Mouse (Mus musculus) urinary bladder, postnatal 25 days (tissue): Measurements from ENCODE around the gene Slc39a5.
A peak's percentile ranks its signal among the peaks of the same experiment; 100 is the strongest.

Experiments used
- DNase-seq: peaks from one replicate; pipeline ENCODE4 v3.0.0; 2022; ENCODE audit warnings: low spot score

The Slc39a5 gene

DNA sequence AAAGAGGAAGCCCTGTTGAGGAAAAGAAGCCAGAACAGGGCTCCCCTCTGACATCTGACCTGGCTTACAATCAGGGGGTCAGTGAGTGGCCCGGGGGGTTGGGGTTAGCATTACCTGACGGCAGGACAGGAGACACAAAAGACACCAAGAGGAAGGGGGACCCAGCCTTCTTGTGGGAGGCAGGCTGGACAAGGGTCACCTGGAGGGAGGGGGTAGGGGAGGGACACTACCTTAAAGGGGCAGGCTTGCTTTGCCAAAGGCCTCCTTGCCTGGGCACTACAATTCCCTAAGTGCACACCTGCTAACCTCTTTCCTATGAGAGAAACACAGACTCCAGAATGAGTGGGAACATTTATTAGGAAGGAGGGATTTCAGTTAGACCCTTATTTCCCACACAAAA lies at the start of gene Slc39a5:
Gene Slc39a5 (minus strand): TSS at position 174 of the 400 bp plus-strand sequence.
- DNase-seq: no peak

DNA sequence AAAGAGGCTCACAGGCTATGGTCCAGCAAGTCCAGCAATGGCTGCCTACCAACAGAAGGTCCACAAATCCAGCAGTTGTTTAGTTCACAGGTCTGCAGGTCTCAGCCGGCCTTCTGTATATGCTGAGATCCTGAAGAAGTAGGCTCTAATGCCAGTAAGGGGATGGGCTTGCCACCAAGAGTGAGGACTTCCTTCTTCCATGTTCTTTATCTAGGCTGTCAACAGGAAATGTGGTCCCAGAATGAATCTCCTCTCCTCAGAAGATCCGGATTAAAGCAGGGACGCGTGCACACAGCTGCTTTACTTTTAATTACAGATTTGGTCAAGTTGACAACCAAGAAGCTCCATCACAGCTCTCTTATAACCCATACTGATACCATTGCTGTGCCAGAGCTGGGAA lies 44.4 kb upstream of the Slc39a5 start:
- no peak for DNase-seq

- DNase-seq: no peak
These were observed 43.3 kb upstream of the Slc39a5 start for GRCm38 (mm10) chr10:128444354-128444753.

DNA sequence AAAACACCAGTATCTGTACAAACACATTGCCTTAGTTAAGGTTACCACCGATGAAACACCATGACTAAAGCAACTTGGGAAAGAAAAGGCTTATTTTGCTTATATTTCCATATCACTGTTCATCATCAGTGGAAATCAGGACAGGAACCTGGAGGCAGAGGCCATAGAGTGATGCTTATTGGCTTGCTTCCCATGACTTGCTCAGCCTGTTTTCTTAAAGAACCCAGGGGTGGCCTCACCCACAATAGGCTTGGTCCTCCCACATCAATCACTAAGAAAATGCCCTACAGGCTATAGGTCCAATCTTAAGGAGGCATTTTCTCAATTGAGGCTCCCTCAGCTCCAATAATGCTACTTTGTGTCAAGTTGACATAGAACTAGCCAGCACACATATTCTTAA lies 41.7 kb upstream of the Slc39a5 start:
- no peak for DNase-seq

GRCm38 (mm10) chr10:128441324-128442119 lies 40.5 kb upstream of the Slc39a5 start:
- DNase-seq: no peak

DNA sequence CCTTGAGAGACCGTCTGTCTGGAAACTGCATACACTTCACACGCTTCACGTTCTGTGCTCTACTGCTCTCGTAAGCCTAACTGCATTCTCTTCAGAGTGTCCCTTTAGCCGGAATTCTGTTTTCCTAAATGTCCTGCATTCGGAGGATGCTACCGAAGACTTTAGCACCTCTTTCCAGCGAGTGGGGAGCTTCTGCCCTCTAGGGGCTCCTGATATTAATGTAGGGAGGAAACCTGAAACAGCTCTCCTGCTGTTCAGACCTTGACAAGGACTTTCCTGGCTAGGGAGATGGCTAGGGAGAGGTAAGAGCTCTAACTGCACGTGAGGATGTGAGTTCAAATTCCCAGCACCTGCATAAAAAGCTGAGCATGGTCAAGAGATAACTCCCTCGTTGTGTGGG lies 39.4 kb upstream of the Slc39a5 start:
- DNase-seq: no peak

DNA sequence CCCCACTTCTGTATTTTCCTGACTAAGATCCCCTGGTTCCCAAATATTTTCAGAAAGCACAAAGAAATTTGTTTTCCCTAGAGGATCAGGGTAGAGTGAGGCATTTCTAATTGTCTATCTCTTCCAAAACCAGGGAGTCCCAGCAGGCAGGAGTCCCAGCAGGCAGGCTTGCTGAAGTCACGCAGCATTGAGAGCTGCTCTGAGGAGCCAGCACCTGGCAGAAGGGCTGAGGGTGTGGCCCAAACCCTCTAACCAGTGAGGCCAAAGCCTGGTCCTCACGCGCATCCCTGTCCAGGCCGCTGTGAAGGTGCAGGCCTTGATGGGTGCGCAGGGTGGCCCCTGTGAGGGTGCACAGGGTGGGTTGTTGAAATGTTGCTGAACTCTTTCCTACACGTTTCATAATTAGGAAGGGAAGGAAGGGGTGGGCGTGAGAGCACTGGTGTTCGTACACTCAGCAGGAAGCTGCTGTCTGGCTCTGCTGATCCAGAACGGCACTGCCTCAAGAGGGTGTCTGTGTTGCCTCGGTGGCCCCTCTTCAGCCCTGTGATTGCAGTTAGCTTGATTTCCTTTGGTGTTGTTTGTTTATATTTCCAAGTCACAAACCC lies 37.7 kb upstream of the Slc39a5 start:
- DNase-seq: no peak

DNA sequence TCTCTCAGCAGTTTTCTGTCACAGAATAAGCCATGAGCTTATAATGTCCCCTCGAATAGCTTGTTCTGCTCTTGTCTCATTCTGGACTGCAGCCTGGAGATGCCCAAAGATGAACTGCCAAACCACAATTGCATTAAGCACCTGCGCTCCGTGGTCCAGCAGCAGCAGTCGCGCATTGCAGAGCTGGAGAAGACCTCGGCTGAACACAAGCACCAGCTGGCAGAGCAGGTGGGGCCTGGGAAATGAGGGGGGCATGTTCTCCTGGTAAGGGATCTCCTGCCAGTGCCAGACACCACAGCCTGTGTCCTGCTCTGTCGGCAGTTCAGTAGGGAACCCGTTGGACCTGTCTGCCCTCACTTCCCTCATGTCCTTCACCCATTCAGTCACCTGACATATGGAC lies 35.3 kb upstream of the Slc39a5 start:
- no peak for DNase-seq

- DNase-seq: no peak
These were observed 34.8 kb upstream of the Slc39a5 start for GRCm38 (mm10) chr10:128435873-128436272.

- DNase-seq: no peak
These were observed 34.3 kb upstream of the Slc39a5 start for GRCm38 (mm10) chr10:128435186-128435823.

DNA sequence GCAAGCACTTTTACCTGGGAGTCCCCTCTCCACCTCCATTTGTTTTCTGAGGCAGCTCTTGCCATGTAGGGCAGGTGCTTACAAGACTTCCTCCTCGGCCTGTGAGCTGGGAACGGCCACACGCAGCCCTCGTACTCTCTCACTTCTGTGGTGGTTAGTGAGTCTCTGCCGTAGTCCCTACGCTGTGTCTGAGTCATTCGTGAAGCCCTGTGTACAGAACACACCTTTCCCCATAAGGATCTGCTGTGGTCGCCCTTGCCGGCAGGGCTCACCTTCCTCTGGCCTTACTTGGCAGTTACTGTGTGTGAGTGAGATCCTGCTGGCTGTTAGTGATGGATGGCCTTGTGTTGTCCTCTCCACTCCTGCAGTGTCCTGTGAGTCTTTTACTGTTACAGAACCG lies 33.7 kb upstream of the Slc39a5 start:
- no peak for DNase-seq

DNA sequence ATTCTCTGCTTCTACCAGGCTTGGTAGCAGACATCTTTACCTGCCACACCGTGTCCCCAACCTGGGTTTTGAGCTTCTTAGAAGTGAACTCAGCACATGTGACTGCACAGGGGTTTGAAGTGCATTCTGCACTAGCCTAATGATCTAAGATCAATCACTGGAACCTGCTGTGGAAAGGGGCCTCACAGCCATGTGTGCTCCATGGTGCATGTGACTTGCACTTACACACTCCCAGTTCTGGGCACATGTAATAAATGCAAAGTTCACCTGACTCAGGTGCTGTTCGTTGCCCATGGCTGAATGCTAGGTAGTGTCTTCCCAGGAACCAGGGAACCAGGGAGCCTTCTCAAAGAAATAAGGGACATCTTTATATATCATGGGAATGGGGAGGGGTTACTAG lies 32.4 kb upstream of the Slc39a5 start:
- no peak for DNase-seq

- no peak for DNase-seq
These were observed 28.4 kb upstream of the Slc39a5 start for GRCm38 (mm10) chr10:128429454-128429853.

DNA sequence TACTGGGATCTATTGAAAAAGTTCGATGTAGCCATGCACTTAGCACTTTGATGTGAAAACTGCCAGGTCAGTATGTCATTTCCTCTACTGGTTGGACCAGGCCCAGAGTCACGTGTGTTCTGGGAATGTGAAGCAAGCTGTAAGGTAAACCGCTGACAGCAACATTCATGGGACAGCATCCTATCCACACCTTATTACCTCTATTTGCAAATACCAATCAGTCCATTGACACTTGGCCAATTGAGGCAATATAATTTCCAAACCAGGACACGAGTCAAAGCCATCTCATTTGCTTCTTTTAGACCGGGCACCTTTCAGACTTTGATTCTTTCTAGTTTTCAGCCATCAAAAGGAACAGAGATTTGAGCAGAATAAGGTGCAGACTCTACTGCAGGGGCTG lies 28.0 kb upstream of the Slc39a5 start:
- DNase-seq: no peak

DNA sequence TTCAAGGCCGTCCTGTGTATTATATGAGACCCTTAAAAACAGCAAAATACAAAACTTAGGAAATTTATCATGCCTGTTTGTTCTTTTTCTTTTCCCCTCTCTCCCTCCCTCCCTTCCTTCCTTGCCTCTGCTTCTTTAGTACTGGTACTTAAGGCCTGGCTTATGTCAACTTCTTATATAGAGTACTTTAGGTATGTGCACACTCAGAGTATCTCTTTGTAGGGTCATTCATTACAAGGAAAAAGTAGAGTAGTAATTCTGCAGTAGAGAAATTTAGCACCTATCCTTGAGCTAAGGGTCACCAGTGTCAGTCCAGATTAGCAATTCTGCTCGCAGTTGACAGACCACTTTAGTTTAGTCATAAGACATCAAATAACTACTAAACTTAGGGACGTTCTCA lies 24.2 kb upstream of the Slc39a5 start:
- no peak for DNase-seq

- DNase-seq: no peak
These were observed 23.6 kb upstream of the Slc39a5 start for GRCm38 (mm10) chr10:128424604-128425003.

DNA sequence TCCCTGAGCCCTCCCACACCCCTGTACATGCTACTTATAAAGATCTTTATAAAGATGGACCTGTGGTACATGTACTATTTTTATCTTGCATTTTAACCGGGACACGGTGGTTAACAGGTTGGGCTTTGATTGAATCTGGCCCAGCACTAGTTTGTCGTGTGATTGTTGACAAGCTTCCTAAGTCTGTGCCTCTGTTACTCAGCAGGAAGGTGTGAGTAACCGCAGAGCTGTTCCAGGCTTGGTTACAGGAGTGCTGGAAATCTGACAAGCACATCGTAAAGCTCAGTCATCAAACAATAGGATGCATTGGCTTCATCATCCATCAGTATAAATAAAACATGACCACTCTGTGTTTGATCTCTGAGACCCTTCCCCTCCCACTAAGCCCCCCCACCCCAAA lies 21.4 kb upstream of the Slc39a5 start:
- DNase-seq: no peak

- no peak for DNase-seq
These were observed 13.8 kb upstream of the Slc39a5 start for GRCm38 (mm10) chr10:128414848-128415247.

DNA sequence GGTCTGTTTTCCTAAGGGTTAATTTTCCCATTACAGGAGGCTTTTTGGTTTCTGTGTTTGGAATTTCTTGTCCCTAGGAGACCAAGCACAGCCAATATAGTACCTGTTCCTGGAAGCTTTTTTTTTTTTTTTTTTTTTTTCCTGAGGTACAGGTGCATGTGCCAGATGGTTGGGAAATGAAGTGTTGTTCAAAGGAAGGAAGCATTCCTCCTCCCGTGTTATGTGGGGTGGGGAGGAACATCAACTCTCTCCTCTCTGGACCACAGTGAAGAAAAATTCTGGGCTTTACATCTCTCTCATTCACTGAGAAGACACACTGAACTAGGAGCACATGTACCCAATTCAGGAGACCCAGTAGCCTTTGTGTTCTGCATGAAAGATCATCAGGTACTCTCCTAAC lies 12.0 kb upstream of the Slc39a5 start:
- no peak for DNase-seq

- no peak for DNase-seq
These were observed 11.5 kb upstream of the Slc39a5 start for GRCm38 (mm10) chr10:128412558-128412957.

- DNase-seq: peak; percentile 29
These were observed 11.0 kb upstream of the Slc39a5 start for GRCm38 (mm10) chr10:128412055-128412381.

DNA sequence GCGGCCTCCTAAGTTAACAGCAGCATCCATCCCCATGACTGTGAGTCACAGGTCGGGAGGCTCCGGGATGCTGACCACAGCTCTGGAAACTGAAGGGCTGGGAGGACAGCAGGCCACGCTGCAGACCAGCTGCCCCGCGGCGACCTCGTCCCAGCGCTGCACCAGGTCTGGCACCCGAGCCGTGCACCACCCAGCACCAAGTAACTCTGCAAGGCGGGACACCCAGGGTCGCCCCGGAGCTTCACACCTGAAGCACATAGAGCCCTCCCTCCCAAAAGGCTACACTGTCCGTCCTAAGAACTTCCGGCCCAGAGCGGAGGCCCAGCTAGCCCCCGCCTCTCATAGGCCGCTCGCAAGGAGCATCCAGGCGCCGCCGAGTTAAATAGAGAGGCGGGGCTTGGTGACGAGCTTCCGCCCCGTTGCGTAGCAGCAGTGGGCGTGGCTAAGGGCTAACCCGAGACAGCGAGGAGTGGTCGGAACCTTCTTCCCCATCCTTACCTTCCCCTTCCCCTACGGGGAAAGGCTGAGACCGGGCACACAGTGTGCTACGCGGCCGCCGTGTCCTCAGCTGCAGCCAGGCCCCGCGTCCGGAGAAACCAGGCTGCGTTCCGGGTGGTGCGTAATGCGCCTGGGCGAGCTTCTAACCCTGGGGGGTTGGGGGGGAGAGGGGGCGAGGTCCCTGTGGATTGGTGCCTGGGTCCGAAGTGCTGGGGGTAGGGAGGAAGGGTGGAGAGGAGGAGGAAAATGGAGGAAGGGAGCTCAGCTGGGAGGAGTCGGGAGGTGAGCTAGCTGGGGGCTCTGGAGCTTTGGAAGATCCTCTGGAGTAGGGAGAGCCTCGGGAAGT lies 10.4 kb upstream of the Slc39a5 start, which contains the start of the genes Nabp2 and Rnf41:
Gene Nabp2 (minus strand): TSS at position 282 of the 844 bp plus-strand sequence.
Gene Rnf41 (plus strand): TSS at position 447 of the 844 bp plus-strand sequence.
- peak; percentile 97 for DNase-seq

DNA sequence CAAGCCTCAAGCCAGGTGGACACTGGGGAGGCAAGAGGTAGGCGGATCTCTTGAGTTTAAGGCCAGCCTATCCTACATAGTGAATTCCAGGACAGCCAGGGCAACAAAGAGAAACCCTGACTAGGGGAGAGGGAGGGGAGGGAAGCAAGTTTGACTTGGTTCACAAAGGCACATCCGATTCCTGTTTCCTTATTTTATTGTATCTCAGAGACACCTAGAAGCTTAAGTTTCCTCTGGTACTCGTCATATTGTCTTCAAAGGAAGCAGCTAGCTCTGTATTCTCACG lies 9.5 kb upstream of the Slc39a5 start:
- DNase-seq: no peak
